Mouse (Mus musculus): ENCODE results near the gene Ckm. TPM values are rescaled to one million over a fixed set of nuclear protein-coding genes. Genes with fewer than 3 reads are reported as not detected.

Gene Ckm
- total RNA-seq, 1 experiment from 2014 or later = 0.74 TPM

DNA sequence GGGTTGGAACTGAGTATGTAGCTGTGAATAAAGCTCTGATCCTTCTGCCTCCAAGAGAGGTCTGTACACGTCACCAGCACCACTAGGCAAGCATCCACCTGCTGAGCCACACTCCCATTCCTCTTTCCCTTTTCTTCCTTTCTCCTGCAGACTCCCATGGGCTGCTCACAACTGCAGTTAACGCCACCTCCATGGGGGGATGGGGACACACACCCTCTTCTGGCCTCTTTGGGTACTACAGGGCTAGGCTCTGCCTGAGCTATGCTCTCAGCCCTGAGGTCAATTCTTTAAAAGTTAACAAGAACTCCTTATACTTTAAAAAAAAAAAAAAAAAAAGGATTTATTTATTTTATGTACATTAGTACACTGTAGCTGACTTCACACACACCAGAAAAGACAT lies 27.9 kb downstream of the Ckm start:
- DNase-seq = no peak

DNA sequence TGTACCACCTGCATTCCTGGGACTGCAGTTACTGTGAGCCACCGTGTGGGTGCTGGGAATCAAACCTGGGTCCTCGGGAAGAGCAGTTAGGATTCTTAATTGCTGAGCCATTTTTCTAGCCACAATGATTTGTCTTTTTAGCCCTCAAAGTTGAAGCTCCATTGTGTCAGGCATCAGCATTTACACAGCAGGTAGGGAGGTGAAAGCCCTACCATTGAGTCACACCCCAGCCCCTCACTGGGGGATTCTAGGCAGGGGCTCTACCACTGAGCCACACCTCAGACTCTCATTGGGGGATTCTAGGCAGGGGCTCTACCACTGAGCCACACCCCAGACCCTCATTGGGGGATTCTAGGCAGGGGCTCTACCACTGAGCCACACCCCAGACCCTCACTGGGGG lies 31.7 kb downstream of the Ckm start:
- DNase-seq = no peak

DNA sequence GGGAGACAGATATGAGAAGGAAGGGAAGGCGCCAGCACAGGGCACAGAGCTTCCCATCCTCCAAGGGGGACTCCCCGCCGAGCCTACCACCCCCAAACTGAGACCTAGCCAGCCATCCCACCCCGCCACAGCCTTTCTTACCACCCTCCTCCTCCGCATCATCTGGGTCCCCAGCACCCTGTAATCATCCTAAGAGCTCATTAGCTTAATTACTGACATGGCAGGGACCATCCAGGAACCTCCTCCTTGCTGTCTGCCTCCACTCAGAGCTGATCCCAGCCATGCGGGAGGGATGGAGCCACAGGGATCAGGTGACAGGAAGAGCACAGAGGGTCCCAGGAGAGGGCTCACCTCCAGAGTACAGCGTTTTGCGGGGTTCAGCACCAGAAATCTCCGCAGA lies 32.5 kb downstream of the Ckm start:
- DNase-seq = no peak

DNA sequence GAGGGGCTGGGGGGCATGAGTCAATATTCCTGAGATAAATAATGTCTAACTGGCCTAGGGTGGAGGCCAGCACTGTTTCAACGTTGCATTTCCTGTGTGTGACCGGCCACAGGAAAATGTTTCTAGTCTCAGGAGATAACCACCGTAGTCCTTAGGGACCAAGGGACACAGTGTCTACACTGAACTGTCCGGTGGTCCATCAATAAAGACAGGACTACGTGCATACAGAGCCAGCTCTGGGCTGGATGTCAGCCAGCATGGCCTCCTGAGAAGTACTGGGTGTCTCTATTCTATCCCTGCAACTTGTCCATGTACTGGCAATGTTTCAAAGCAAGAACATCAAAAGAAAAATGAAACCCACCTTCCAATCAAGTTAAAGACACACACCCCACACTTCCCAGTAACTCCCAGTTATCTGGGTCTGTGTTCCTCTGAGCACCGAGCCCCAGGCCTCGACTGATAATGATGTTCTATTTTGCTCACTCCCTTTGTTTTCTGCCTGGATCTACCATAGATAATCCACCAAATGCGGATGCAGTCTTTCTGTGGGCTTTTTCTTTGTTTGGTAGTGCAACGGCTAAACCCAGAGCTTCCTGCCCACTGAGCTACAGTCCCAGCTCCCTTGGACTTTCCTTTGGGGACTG lies 37.0 kb downstream of the Ckm start:
- DNase-seq = peak; percentile 37

DNA sequence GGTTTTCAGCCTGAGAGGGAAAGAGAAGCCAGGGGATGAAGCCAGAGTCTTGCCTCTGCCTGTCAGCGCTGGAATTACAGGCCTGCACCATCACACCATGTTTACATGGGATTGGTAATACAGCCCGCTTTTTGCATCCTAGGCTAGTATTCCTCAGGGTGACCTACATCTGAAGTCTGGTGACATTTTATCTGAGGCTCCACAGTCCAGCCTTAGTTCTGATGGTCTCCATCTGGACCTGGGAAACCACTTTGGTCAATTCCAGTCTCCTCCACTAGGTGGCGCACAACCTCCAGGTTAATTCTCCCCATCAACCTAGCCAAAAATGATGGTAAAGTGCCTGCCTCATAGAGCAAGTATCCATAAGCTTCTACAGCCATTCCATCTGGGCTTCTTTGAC lies 38.8 kb downstream of the Ckm start:
- peak; percentile 91 for DNase-seq

DNA sequence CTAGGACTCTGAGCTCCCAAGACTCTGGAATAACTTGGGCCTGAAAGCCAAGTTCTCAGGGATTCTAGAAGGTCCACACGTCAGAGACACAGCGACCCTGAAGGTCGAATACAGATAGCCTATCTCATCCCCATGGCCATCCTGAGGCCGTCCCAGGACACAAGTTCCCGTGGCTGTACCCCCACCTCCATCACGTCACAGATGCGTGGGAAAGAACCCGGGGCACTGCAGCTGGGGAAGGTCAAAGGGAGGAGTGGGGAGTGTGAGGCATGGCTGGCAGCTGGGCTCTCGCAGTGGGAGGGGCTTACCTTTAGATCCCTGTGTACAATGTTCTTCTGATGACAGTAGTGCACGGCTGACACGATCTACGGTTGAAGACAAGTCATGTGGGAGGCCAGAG lies 40.2 kb downstream of the Ckm start:
- peak; percentile 76 for DNase-seq

DNA sequence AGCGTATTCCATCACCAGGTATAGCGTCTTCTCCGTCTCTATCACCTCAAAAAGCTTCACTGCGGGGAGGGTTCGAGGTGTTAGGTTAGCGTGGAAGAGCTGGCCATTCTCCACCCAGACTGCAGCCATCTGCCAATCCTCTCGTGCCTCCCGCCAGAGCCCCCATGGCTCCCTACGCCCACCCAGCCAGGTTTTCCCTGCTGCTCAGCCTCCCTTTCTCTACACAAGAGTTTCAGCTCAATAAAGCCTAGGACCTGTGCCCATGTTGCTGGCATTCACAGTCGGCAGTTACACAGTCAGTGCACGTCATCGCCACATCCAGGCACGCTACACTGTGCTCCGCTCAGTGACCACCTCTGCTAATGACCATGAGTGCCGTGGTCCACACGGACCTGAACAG lies 43.1 kb downstream of the Ckm start:
- DNase-seq = no peak

DNA sequence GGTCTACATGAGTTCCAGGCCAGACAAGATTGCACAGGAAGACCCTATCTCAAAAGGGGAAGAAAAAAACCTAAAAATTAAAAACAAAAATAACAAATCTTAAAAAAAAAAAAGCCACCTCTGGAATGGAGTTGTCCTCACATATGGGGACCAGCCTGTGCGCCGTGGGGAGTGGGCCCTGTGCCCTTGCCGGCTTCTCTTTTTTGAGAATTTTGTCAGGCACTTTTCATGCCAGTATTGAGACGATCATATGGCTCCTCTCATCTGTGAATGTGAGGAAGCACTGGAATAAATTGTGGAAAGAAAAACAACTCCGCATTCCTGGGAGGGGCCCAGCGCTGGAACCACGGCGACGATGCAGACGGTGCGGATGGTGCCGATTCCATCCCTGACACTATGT lies 44.6 kb downstream of the Ckm start:
- DNase-seq = no peak

DNA sequence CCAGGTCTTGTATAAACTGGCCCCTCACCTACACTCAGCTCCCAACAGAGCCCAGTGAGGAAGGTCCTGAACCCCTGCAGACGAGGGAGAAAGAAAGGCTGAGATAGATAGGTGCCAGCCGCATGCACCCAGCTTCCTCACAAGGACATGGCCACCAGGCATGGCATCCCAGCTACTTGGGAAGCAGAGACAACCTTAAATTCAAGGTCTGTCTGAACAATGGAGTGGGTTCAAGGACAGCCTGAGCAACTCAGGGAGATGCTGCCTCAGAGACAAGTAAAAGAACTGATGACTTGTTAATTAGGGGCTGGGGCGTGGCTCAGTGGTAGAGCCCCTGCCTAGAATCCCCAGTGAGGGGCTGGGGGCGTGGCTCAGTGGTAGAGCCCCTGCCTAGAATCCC lies 50.6 kb downstream of the Ckm start:
- DNase-seq = peak; percentile 23

DNA sequence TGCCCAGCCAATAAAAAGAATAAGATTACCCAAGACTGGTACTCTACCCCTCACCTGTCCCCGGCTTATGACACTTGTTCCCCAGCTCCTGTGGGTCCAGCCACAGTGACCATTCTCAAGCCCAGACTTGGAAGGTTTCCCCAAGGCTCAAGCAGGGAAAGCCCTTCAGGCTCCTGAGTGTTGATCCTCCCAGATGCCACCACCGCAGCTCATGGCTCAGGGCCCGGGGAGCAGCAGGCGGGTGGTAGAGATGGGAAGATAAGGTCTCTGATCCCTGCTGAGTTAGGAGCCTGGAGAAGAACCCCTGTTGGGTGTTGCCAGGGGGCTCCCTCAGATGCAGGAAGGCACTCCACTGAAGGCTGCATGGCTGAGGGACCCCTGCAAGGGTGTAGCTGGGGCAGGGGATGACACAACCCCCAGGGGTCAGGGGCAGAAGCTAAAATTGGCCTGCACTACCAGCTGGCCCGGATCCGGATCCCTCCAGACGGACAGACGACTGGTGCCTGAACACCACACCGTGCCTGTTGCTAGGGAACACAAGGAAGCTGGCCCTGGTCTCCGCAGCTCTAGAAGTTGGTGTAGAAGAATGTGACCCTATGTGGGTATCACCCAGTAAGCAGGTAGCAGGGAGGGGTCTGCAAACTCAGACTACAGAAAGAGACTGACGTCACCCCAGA lies 51.4 kb downstream of the Ckm start:
- peak; percentile 55 for DNase-seq

DNA sequence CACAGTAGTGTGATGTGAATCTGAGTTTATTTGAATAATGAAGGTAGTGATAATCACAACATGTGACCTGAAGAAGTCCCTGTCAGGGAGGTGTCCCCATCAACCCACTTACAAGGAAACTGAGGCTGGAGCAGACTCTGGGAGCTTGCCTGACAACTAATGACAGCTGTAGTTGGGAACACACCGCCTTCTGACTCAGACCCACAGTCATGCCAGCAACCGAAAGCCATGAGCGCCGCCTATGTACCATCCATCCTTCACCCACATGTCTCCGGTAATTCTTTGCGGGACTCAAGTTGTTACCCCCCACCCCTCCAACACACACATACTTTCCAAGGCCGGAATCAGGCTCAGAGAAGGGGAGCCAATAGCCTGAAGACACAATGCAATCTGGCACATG lies 52.1 kb downstream of the Ckm start:
- DNase-seq = no peak

DNA sequence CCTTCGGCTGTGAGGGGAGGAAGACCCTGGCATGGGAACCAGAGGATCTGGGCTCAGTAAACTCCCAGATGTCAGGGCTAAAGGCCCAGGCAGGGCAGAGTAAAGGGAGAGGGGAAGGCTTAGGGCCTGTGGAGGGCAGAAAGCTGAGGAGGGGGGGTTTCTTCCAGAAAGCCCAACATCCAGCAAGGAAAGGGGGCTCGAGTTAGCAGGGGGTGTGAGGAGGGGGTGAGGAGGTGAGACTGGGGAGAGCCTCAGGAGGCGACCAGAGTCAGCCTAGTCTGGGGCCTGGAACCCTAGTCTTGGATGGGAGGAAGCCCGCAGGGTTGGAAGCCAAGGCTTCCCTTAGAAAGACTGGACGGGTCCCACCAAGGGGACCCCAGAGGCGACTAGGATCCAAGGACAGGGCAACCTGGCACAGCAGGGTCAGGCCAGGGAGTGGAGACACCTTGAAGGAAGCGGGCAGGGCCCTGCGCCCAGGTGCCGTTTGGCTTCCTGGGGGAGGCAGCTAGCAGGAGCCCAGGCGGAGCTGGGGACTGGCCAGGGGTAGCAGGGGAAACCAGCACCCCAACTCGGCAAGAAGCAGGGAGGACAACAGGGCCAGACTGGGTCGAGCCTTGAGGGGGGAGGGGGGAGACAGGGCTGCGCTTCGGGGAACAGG lies 53.0 kb downstream of the Ckm start:
- no peak for DNase-seq

DNA sequence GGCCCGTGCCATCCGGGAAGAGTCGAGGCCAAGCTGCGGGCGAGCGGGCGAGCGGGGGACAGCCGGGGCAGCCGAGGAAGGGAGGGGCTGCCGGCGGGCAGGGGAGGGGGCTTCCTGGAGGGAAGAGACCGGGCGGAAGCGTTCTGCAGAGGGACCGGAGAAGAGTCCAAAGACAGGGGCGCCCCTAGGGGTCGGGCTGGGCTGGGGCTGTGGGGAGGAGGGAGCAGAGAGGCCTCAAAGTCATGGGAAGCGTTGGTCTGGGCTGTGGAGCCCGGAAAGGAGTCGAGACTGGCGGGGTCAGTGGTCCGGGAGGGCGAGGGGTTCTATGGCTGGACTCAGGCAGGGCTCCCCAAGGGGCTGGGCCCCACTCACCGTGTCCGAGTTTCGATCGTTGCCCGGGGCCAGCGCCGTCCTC lies 53.5 kb downstream of the Ckm start:
- DNase-seq = peak; percentile 85

DNA sequence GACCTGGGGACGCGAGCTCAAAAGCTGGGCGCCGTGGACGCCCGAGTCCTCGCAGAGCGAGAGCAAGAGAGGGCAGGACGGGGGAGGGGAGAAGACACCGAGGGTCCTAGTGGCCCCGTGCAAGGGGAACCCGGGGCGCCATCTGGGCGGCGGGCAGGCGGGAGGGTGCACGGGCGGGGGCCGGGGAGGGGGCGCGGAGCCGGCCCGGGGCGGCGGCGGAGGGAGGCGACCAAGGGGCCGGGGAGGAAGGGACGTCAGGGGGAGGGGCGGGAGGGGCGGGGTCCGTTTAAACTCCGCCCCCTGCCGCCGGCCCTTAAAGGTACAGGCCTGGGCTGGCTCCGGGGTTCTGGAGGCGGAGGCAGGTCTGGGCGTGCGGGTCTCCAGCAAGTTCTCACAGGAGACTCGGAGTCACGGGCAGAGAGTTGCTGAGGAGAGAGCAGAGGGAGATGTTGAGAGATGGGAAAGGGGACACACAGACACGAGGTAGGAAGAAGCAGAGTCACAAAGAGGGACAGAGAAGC lies 54.1 kb downstream of the Ckm start, which contains the start of gene Mark4:
TSS of gene Mark4 (minus strand) at position 231 of the 521 bp plus-strand sequence.
- peak; percentile 90 for DNase-seq

DNA sequence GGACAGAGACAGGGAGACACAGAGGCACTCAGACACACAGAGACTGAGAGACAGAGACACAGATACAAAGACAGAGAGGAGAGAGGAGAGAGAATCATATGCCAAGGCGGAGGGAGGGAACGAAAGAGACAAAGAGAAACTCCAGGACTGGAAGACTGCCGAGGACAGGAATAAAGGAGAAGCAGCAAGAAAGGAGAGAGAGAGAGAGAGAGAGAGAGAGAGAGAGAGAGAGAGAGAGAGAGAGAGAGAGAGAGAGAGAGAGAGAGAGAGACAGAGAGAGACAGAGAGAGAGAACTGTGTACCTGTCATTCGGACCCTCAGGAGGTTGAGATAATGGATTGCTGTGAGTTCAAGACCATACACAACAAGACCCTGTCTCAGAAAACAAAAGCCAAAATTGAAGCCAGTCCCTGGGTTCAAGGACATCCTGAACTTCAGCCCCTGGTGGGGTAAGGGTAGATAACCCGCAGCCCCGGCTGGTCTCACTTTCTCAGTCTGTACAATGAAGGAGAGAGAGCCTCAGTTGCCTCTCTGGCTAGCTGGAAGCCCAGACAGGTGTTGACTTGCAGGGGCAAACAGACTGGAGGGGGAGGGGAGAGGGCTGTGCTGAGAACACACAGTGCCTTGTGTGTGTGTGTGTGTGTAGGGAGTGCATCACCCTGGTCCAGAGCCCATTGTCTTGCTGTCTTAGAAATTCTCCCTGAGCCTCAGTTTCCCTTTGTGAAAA lies 54.7 kb downstream of the Ckm start:
- DNase-seq = no peak

DNA sequence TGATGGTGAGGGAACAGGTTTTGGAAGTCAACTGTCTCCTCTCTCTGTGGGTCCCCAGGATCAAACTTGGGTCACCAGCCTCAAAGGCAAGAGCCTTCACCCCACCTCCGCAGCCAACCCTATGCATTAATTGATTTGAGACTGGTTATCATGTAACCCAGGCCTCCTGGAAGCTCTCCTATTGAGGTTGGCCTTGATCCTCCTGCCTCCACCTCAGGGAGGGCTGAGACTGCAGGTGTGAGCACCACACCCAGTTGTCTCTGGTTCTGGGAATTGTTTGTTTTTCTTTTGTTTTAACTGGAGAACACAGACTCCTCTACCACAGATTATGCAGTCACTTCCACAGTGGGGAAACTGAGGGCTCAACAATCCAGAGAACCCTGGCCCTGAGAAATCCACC lies 55.9 kb downstream of the Ckm start:
- DNase-seq = no peak

DNA sequence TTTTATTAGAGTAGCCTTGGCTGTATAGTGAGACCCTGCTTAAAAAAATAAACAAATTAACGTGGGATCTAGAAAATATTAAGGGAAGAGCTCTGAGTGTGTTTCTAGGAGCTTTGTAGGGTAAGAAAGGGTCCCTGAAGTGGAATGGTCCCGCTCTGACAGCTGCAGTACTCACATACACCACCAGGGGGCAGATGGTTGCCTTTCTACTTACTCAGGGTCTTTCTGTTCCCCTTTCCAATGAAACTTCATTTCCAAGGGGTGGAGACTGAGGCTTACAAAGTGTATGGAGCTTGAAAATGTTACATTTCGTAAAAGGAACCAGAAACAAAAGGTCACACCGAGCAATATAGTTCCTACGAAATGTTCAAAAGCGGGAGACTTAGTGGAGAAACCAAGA lies 56.9 kb downstream of the Ckm start:
- peak; percentile 81 for DNase-seq

DNA sequence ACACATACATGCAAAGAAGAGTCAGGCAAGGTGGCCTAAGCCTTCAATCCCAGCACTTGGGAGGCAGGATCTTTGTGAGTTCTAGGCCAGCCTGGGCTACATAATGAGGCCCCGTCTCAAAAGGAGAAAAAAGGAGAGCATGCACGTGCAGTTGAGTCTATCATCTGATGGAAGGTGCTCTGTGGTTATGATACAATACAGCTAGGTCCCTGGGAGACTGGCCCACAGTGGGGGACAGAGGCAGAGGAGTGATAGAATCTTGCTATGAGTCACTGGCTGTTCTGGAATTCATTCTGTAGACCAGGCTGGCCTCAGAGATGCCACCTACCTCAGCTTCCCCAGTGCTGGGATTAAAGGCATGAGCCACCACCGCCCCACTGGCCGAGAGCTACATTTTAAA lies 57.9 kb downstream of the Ckm start:
- no peak for DNase-seq

DNA sequence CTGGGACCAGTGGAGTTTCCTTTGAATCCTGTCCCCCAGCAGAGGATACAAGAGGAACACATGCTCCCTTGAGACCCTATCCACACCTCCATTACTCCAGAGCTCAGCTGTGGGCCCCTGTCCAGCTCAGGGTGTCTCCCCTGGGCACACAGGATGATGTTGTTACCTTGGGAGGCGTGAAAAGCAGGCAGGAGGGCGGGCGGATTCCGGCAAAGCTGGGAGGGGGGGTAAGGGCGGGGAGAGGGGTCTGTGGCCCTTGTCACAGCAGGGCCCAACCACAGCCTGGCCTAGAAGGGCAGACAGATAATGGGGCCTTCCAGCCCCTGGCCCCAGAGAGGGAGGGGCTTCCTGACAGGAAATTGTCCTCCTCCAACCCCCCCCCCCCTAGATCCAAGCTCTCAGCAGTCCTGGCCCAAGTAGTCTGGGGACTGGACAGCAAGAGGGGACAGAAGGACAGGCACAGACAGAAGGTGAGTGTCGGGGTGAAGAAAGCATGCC lies 58.4 kb downstream of the Ckm start, which contains the start of gene Exoc3l2:
TSS of gene Exoc3l2 (plus strand) at position 448 of the 498 bp plus-strand sequence.
- no peak for DNase-seq

DNA sequence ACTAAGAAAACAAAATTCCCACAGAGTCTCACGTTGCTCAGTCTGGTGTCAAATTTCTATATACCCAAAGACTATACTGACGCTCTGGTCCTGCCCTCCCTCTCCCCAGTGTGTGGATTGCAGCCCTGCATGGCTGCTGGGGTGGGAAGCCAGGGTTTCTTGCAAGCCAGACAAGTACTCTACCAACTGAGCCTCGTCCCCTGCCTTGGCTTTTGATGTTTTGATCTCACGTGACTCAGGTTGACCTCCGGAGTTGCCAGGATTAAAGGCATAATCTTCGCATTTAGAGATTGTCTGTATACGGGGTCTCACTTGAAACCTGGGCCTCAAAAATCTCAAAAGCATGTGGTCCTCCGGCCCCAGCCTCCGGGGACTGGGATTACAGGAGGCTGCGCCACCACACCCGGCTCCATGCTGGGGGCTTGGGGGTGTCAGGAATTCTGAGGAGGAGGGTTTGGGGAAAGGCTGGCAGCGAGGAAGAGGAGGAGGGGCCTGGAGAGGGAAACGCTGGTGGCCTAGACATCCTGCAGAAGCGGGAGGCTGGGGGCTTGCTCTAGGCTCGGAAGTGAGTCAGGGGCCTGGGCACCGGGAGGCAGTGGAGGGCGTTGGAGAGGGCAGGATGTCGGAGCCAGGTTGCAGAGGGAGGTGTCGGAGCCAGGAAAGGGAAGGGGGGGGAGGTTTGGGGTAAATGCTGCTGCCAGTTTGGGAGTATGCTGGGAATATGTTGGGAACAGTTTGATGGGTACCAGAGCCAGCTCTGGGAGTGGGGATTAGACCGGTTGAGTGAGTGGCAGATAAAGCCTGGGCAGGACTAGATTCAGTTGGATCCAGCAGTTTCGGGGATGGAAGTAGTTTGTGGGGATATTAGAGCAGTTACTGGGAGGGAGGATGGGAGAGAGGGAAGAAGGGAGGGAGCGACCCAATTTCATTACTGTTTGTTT lies 60.1 kb downstream of the Ckm start:
- DNase-seq = peak; percentile 63

DNA sequence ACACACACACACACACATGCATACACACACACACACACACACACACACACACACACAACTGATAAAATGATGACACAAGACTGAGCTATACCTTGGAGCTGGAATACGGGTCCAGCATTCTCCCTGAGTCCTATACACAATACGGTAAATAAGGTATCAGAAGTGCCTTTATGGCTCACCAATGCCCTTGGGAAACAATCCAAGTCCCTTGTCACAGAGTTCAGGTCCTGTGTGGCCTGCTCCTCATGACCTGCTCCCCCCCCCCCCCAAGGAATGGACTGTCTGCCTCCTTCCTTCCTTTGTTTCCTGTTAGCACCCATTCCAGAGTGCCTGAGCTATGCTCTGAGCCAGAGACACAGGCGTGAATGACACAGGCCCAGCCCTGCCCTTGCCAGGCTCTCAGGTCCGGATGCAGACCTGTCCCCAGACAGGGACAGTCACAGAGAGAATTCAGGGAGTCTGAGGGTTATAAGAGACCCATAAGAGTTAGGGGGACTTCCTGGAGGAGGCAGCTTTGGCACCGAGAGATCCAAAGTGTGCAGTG lies 62.1 kb downstream of the Ckm start:
- no peak for DNase-seq
